Mouse (Mus musculus) activated CD4-positive, CD25-positive, alpha-beta regulatory T cell (primary cell): ENCODE measurements around the gene Olfr1043. TPM values are rescaled to one million over a fixed set of nuclear protein-coding genes. Genes with fewer than 3 reads are reported as not detected.

ENCODE experiments used
- polyA plus RNA-seq, 2 experiments: library from polyadenylated mRNA; unstranded; fragments of 100-300 nt; shearing (Covaris generic); gene quantifications; one replicate each; pipeline ENCODE4 v1.2.1; 2017

Gene Olfr1043
- polyA plus RNA-seq, result under 1 TPM; 0.13 to 0.81 TPM

DNA sequence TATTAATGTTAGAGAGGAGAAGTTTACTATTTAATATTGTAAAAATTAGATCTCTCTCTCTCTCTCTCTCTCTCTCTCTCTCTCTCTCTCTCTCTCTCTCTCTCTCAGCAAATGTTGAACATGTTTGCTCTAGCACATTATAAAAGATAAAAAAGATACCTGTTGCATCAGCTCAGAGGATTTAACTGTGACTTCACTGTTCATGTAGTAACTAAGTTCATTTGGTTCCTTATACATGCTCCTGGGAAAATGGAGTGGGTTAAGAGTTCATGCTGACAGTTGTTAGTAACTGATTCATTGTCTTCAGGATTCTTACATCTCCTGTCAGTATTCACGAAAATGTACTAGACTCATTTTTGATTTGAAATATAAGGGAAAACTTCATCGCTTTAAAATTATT lies at the start of gene Olfr1043:
TSS of gene Olfr1043 (minus strand) at position 101 of the 400 bp plus-strand sequence.

DNA sequence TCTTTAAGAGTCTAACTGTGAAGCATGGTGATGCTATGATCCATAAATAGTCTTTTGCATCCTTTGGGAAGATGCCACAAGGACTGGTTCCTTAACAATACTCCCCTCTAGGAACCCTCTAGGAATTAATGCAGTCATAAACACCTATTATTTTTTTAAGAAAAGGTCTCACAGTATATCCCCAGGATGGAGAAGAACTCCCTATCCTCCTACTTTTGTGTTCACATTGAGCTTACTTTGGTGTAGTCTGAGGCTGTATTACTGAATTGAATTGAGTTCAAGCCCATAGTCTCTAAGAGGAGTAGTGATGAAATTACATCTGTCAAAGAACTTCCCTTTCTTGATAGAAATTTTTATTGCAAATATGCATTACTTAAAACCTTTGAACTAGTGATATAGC lies 35.6 kb upstream of the Olfr1043 start, which contains the start of gene Olfr1045:
TSS of gene Olfr1045 (minus strand) at position 101 of the 400 bp plus-strand sequence.

DNA sequence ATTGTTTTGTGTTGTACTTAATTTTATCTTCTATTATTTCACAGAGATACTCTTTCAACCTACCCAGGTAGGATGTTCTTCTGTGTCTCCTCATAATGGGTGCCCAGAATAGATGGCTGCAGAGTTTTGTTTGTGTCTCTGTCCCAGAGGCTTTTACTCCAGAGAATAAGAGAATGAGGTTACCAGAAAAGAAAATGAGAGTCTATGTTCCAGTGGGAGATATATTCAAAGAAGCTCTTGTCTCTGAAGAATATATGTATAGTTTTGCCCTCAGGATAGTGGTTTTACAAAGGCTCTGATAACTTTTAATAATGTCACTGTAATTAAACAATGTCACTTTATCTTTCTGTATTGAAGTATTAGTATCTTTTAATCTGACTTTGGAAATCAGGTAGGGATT lies 18.3 kb upstream of the Olfr1043 start, which contains the start of gene Olfr52:
TSS of gene Olfr52 (minus strand) at position 101 of the 400 bp plus-strand sequence.

DNA sequence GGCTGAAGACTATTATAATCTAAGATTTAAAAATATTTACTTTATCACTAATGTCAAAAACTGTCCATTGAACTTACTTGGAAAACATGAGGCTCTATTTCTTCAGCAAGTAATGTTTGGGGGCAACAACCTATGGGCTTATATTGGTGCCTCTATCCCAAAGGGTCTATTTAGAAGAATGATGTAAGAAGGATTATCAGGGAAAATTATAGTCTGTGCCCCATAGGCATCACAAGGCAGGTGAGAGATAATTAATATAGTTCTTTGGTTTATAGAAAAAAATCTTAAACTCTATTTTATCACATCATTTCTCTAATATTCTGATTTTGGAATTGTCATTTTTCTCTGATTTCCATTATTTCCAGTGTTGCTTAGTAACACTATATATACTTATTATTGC lies 10.4 kb upstream of the Olfr1043 start, which contains the start of gene Olfr1044:
TSS of gene Olfr1044 (minus strand) at position 101 of the 400 bp plus-strand sequence.

DNA sequence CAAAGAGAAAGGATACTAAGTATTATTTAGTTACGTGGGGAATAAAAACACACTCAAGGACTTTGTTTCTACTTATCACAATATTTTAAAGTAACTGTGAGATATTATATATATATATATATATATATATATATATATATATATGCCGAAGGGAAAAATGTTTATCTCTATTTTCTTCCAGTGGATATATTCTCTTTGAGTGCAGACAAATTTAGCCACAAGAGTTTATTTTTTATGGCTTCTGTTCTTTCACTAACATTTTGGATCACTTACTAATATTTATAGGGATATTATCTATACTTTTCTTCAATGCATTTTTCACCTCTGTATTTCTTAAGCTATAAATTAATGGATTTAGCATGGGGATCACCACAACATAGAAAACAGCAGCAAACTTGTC lies 5.6 kb downstream of the Olfr1043 start, which contains the start of gene Olfr1042:
TSS of gene Olfr1042 (minus strand) at position 101 of the 400 bp plus-strand sequence.

DNA sequence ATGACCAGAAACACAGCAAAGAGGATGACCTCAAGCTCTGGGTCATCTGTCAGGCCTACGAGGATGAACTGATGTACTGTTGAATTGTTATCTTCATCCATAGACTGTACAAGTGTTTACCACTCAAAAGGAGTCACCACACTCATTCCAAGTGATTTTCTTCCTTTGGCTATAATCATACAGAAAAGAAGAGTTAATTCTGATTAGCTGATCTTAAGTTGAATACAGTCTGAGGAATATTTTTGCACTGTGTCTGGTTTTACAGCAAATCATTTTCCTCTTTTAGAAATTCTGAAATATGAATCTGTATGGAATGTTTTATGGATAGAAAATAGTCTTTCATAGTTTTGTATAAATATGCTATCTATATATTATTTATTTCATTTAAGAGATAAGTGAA lies 20.7 kb downstream of the Olfr1043 start, which contains the start of gene Olfr1040:
TSS of gene Olfr1040 (minus strand) at position 101 of the 400 bp plus-strand sequence.

DNA sequence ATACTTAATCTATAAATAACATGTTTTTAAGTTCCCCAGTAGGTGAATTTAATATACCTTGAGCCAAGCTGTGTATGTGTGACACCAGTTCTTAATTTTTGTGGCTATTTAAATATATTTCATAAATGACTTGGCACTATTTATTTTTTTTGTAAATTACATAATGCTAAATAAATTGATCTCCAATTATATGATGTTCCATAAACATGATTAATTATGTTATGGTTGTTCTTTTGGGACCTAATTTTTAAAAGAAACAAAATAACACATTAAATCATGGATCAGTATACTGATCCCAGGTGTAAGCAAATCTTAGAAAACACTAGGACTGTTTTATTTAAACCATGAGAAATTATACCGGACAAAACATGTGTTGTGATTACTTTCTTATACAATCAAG lies 31.5 kb downstream of the Olfr1043 start, which contains the start of gene Olfr1039:
TSS of gene Olfr1039 (minus strand) at position 101 of the 400 bp plus-strand sequence.

Other genes with a start within 250 kb of the Olfr1043 start
- under 1 TPM in 1 of 2 experiments, not detected in 1; 0.31 TPM for gene Olfr1026, start 246.0 kb downstream of the Olfr1043 start, polyA plus RNA-seq
- not detected for gene Olfr1028, start 217.1 kb downstream of the Olfr1043 start, polyA plus RNA-seq
- under 1 TPM in 1 of 2 experiments, not detected in 1; 0.45 TPM for gene Olfr1029, start 193.6 kb downstream of the Olfr1043 start, polyA plus RNA-seq
- under 1 TPM in 1 of 2 experiments, not detected in 1; 1.00 TPM for gene Olfr1030, start 188.2 kb downstream of the Olfr1043 start, polyA plus RNA-seq
- gene Olfr1031, start 177.2 kb downstream of the Olfr1043 start, polyA plus RNA-seq, result not detected
- gene Olfr1032, start 162.0 kb downstream of the Olfr1043 start, polyA plus RNA-seq, result not detected
- gene Olfr1033, start 146.9 kb downstream of the Olfr1043 start, polyA plus RNA-seq, result 1 to 10 TPM; 1.7 to 3.3 TPM
- gene Olfr1034, start 121.7 kb downstream of the Olfr1043 start, polyA plus RNA-seq, result under 1 TPM in 1 of 2 experiments, not detected in 1; 0.07 TPM
- not detected for gene Olfr1036, start 93.5 kb downstream of the Olfr1043 start, polyA plus RNA-seq
- not detected for gene Olfr1037, start 80.1 kb downstream of the Olfr1043 start, polyA plus RNA-seq
- not detected for gene Olfr1039, start 31.6 kb downstream of the Olfr1043 start, polyA plus RNA-seq
- gene Olfr1040, start 20.8 kb downstream of the Olfr1043 start, polyA plus RNA-seq, result not detected
- under 1 TPM; 0.11 to 0.16 TPM for gene Olfr1042, start 5.7 kb downstream of the Olfr1043 start, polyA plus RNA-seq
- under 1 TPM in 1 of 2 experiments, not detected in 1; 0.49 TPM for gene Olfr1044, start 10.3 kb upstream of the Olfr1043 start, polyA plus RNA-seq
- 1 to 10 TPM in 1 of 2 experiments, not detected in 1; 1.2 TPM for gene Olfr52, start 18.2 kb upstream of the Olfr1043 start, polyA plus RNA-seq
- gene Olfr1045, start 35.5 kb upstream of the Olfr1043 start, polyA plus RNA-seq, result under 1 TPM in 1 of 2 experiments, not detected in 1; 0.43 TPM
- under 1 TPM in 1 of 2 experiments, not detected in 1; 0.17 TPM for gene Olfr1046, start 51.8 kb upstream of the Olfr1043 start, polyA plus RNA-seq
- gene Olfr1047, start 63.9 kb upstream of the Olfr1043 start, polyA plus RNA-seq, result not detected
- gene Olfr1048, start 72.8 kb upstream of the Olfr1043 start, polyA plus RNA-seq, result under 1 TPM in 1 of 2 experiments, not detected in 1; 0.39 TPM
- gene Olfr1049, start 90.8 kb upstream of the Olfr1043 start, polyA plus RNA-seq, result not detected
- gene Olfr1051, start 111.6 kb upstream of the Olfr1043 start, polyA plus RNA-seq, result not detected
- not detected for gene Olfr1052, start 124.9 kb upstream of the Olfr1043 start, polyA plus RNA-seq
- gene Olfr1053, start 147.8 kb upstream of the Olfr1043 start, polyA plus RNA-seq, result not detected
- not detected for gene Olfr1054, start 167.9 kb upstream of the Olfr1043 start, polyA plus RNA-seq
- gene Olfr1055, start 182.8 kb upstream of the Olfr1043 start, polyA plus RNA-seq, result not detected
- gene Olfr1056, start 194.9 kb upstream of the Olfr1043 start, polyA plus RNA-seq, result not detected
- gene Olfr1057, start 210.9 kb upstream of the Olfr1043 start, polyA plus RNA-seq, result not detected
- gene Olfr1058, start 221.0 kb upstream of the Olfr1043 start, polyA plus RNA-seq, result under 1 TPM in 1 of 2 experiments, not detected in 1; 0.29 TPM
- gene Olfr1061, start 246.5 kb upstream of the Olfr1043 start, polyA plus RNA-seq, result not detected